Mouse (Mus musculus) right cerebral cortex, postnatal 36 days (tissue): ENCODE results near the gene Pkd2l1.
A peak's percentile ranks its signal among the peaks of the same experiment; 100 is the strongest.

Experiments used
- DNase-seq, 2 experiments: peaks; one replicate each; pipeline ENCODE4 v3.0.0; 2022; ENCODE audit warnings: low spot score in 2 of 2, mixed read lengths in 1 of 2

The Pkd2l1 gene

DNA sequence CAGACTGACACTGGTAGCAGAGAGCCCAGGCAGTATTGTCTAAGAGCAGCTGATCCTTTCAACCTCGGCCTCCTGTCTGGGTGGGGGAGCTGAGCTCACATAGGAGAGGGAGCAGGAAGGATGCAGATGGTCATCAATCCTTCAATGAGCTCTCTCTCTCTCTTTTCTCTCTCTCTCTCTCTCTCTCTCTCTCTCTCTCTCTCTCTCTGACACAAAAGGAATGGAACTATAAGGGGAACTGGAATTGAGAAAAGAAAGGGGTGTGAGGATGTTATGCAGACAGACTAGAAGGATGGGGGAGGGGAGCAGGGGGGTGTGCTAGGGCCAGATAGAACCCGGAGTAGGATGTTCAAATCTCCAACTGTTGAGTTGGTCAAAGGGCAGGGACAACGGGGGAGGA lies at the start of gene Pkd2l1:
Pkd2l1 (minus strand) TSS at position 101 of the 400 bp plus-strand sequence.
- DNase-seq = no peak

DNA sequence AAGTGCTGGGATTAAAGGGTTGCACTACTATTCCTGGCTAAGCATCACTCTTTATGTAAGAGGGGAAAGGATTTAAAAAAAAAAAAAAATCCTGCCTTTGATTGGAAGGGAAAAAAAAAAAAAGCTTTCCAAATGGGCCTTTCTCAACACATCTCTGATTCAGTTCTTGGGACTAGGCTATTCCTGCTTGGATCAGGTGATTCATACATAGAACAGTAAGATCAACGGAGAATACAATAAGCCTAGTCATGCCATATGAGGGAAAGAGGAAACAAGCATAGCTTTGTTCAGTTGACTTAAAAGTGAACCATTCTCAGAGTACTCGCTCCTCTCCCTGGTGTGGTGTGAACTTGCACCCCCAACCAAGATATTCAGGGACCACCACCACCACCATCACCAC lies 46.7 kb upstream of the Pkd2l1 start:
- no peak for DNase-seq

GRCm38 (mm10) chr19:44237471-44238006 lies 45.3 kb upstream of the Pkd2l1 start:
- no peak for DNase-seq

- DNase-seq = no peak
Measured at GRCm38 (mm10) chr19:44231608-44232151, 39.4 kb upstream of the Pkd2l1 start.

DNA sequence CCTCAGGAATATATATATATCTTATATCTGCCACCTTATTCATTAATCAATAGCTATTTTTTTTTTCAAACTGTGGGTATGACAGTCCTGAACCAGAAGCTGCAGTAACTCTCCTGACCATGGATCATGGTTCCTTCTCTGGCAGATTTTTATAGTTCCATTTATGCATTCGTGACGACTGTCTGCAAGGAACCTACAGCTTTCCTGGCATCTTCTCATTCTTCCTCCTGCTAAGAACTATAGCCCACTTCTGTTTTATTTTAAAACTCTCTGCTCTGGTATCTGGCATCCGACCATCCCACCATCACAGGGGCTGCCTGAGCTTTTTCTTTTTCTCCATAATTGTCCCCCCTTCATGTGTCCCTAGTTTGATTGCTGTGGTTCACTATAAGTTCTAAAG lies 38.0 kb upstream of the Pkd2l1 start:
- no peak for DNase-seq

- DNase-seq = no peak
Measured at GRCm38 (mm10) chr19:44229776-44230175, 37.5 kb upstream of the Pkd2l1 start.

- no peak for DNase-seq
Measured at GRCm38 (mm10) chr19:44225728-44226127, 33.5 kb upstream of the Pkd2l1 start.

- no peak for DNase-seq
Measured at GRCm38 (mm10) chr19:44217958-44218525, 25.8 kb upstream of the Pkd2l1 start.

DNA sequence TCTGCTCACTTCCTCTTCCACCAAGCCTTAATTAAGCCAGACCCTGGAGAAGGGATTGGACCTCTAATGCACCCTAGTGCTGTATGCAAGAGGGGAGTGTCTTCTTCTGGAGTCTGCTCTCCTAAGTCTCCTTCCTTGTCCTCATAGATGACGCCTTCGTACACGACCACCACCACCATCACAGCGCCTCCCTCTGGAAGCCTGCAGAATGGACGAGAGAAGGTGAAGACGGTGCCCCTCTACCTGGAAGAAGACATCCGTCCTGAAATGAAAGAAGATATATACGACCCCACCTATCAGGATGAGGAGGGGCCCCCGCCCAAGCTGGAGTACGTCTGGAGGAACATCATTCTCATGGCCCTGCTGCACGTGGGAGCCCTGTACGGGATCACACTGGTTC lies 23.0 kb upstream of the Pkd2l1 start:
- DNase-seq = no peak

GRCm38 (mm10) chr19:44207079-44207478 lies 14.8 kb upstream of the Pkd2l1 start:
- no peak for DNase-seq

DNA sequence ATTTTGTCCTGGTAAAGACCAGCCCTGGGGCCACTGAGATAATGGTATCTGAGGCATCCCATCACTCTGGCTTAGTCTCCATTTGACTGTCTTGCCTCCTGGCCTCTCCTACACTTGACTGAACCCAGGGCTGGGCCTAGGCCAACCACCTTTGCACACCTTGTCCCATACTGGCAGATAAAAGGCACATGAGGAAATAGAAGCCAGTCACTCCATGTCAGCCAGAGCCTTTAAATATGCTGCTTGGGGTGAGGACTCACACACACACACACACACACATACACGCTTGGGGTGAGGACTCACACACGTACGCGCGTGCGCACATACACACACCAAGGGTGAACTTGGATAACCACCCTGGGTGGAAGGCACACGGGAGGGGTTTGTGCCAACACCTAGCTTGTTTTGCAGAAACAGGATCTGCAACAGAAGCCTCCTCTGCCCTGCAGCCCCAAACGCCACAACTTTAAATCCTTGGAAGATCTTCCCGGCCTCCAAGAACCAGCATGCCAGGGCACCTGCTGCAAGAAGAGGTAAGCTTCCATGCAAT lies 10.8 kb upstream of the Pkd2l1 start, which contains the start of gene Scd3:
Scd3 (plus strand) TSS at position 255 of the 550 bp plus-strand sequence.
- DNase-seq = no peak

DNA sequence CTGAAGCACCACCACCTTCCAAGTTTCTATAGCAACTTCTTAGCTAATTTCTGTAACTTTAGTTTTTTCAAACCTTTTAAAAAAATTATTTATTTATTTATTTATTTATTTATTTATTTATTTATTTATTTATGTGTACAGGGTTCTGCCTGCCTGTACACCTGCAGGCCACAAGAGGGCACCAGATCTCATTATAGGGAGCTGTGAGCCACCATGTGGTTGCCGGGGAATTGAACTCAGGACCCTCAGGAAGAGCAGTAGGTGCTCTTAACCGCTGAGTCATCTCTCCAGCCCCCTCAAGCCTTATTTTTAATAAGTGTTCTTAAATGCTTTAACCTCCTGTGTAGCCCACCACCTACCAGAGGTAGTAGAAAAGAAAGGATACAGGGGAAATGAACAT lies 6.7 kb upstream of the Pkd2l1 start:
- no peak for DNase-seq

DNA sequence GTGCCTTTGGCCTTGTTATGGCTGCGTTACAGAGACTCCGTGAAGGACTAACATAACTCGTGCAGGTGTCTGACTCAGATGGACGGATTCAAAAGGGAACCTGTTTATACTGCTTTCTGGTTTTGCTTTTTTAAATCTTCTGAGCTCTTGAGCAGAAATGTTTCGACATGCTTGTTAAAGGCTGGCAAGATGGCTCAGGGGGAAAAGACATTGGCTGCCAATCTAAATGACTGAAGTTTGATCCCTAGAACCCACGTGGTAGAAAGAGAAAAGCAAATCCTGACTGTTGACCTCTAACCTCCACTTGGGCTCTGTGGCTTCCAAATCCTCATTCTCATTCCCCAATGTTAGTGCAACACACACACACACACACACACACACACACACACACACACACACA lies 6.3 kb upstream of the Pkd2l1 start:
- no peak for DNase-seq

GRCm38 (mm10) chr19:44197053-44197852 lies 5.0 kb upstream of the Pkd2l1 start:
- no peak for DNase-seq

DNA sequence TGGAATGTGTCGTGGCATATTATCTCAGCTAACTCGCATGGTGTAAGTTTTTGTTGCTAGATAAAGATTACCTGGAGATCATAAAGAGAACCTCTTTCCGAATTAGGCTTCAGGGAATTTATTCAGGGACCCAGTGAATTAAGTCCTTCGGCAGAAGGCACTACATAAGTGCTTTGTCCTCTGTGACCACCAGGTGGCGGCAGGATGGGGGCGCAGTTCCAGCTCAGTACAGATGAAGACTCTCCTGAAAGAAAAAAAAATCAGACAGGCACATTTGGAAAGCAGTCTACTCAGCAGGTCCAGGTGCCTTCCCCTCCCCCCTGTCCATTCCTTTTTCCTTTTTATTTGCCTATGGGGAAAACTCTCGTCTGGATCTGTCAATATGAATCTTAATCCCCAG lies 2.9 kb upstream of the Pkd2l1 start:
- peak; percentile 29 to 53 for DNase-seq

DNA sequence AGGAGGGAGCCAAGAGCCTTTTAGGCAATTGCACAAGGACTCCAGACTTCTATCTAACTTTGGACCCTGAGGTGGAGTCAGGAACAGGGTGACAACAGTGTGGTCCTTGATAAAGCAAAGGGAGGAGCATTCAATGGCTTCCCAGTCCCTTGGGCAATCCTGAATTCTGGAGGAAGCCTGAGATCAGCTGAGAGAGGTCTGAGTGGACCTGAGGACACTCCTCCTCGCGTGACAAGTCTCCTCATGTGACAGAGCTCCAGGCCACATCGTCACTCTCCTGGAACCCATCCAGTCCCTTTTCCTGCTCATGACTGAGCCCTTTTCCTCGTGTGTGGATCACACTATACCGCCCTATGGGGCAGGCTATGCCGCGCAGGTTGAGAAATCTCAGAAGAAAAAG lies 1.7 kb upstream of the Pkd2l1 start:
- DNase-seq = no peak

- DNase-seq = no peak
Measured at GRCm38 (mm10) chr19:44189056-44189455, 3.2 kb downstream of the Pkd2l1 start.

DNA sequence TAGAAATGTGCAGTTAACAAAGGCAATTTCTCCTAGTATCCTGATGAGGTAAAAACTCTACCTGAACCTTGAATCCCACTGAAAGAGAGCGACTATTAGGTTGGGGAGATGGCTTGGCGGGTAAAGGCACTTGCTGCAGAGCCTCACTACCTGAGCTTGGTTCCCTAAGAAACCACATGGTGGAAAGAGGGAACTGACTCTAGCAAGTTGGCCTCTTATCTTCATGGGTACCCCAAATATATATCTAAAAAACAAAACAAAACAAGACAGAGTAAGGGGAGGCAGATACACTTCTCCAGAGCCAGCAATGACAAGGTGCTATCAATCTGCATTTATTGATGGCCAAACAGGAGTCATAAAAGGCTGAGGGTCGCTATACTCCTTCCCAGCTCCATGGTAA lies 8.3 kb downstream of the Pkd2l1 start:
- DNase-seq = no peak

DNA sequence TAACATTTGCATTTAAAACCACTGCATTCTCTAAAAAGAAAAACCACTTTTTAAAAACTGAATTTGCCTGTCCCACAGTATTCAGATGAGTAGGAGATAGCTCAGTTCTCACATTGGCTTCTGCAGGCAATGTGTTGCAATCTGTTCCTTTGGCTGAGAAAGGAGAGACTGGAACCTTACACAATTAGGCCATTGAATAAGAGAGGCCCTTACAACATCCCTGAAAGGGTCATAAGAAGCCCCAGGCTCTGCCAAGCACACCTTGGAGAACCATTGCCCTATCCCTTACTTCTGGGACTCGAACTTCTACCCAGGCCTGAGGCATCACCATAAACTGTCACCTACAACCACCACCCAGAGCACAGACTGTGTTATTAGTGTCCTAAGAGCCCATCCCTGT lies 11.7 kb downstream of the Pkd2l1 start:
- no peak for DNase-seq

- no peak for DNase-seq
Measured at GRCm38 (mm10) chr19:44176741-44177140, 15.5 kb downstream of the Pkd2l1 start.

GRCm38 (mm10) chr19:44174835-44175234 lies 17.4 kb downstream of the Pkd2l1 start:
- DNase-seq = no peak

DNA sequence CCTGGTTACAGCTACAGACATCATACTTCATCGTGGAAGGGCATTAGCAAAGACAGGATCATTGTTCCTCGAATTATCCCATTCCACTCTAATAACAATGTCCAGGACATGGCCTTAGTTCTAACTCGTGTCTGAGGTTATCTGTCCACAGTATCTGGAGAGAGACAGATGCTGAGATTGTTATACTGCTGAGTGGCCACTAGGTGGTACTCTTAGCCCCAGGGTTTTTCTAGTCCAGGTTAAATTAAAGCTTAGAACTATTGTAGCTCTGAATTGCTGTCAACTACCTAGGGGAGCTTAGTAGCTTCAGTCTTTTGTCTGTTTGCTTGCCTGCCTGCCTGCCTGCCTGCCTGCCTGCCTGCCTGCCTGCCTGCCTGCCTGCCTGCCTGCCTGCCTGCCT lies 30.7 kb downstream of the Pkd2l1 start:
- no peak for DNase-seq

- no peak for DNase-seq
Measured at GRCm38 (mm10) chr19:44159386-44159785, 32.9 kb downstream of the Pkd2l1 start.
